Mouse (Mus musculus): ENCODE results near the gene Mut. TPM values are rescaled to one million over a fixed set of nuclear protein-coding genes. Genes with fewer than 3 reads are reported as not detected.

Gene Mut
- 29.1 and 32.4 TPM in 2 replicates for polyA plus RNA-seq (2016; fragmentation: Nextera tagmentation; extraction: Ambion mirVana)

GRCm38 (mm10) chr17:40934420-40935231 is at the start of gene Mut, which contains the start of gene Cenpq:
Mut (plus strand) TSS chr17:40934685.
Cenpq (minus strand) TSS chr17:40935047.
- peaks cover 38% of the 10 kb centered on the region for H3K36me3 ChIP-seq
- DNase-seq (ENCODE audit: low spot score): peak; percentile 94
- peak within 1 kb of the TSS; percentile 88 for H3K27ac ChIP-seq
- whole genome bisulfite sequencing: under 1% methylated on average over 50 of the region's 50 CpGs
- H3K9me3 ChIP-seq (replicated peaks): no peaks in the 10 kb centered on the region
- peak within 1 kb of the TSS; percentile 74 for H3K4me3 ChIP-seq
- H3K27me3 ChIP-seq (ENCODE audit: low read depth, poor library complexity, severe bottlenecking): no peaks in the 10 kb centered on the region
- H3K4me1 ChIP-seq: peaks cover 8% of the 10 kb centered on the region; the same call in 1 of the 2 replicates

- Histone ChIP-seq H3K9me3 (replicated peaks) (no peaks in the 10 kb centered on the region), H3K27ac (no peak overlapping the region), H3K4me3 (no peak overlapping the region), H3K4me1 (no peaks in the 10 kb centered on the region), H3K27me3 (ENCODE audit: low read depth, poor library complexity, severe bottlenecking) (no peaks in the 10 kb centered on the region), H3K36me3 (no peaks in the 10 kb centered on the region)
- DNase-seq (ENCODE audit: low spot score): no peak
- 89% methylated on average over 4 of the region's 4 CpGs for WGBS
Observed at GRCm38 (mm10) chr17:40885155-40885554, 49.3 kb upstream of the Mut start.

- H3K27me3 ChIP-seq (ENCODE audit: low read depth, poor library complexity, severe bottlenecking): no peaks in the 10 kb centered on the region
- DNase-seq (ENCODE audit: low spot score): no peak
- no peak overlapping the region for H3K4me3 ChIP-seq
- no peaks in the 10 kb centered on the region for H3K9me3 ChIP-seq (replicated peaks)
- no peak overlapping the region for H3K27ac ChIP-seq
- no peaks in the 10 kb centered on the region for H3K36me3 ChIP-seq
- 87% methylated on average over 4 of the region's 4 CpGs for WGBS
- H3K4me1 ChIP-seq: no peaks in the 10 kb centered on the region
Observed at GRCm38 (mm10) chr17:40887849-40888536, 46.5 kb upstream of the Mut start.

- 92% methylated on average over 1 of the region's 1 CpGs for WGBS
- H3K4me1 ChIP-seq: no peaks in the 10 kb centered on the region
- DNase-seq (ENCODE audit: low spot score): no peak
Observed at GRCm38 (mm10) chr17:40896863-40897262, 37.6 kb upstream of the Mut start.

GRCm38 (mm10) chr17:40899783-40900363 is 34.6 kb upstream of the Mut start:
- WGBS: 49% methylated on average over 4 of the region's 4 CpGs
- H3K27me3 ChIP-seq (ENCODE audit: low read depth, poor library complexity, severe bottlenecking): no peaks in the 10 kb centered on the region
- DNase-seq (ENCODE audit: low spot score): no peak
- H3K36me3 ChIP-seq: no peaks in the 10 kb centered on the region
- H3K4me3 ChIP-seq: no peak overlapping the region
- no peaks in the 10 kb centered on the region for H3K9me3 ChIP-seq (replicated peaks)
- peaks cover 11% of the 10 kb centered on the region for H3K4me1 ChIP-seq
- H3K27ac ChIP-seq: no peak overlapping the region

More at GRCm38 (mm10) chr17:40896863-40897262, 37.6 kb upstream of the Mut start:
- H3K4me3 ChIP-seq: no peak overlapping the region
- H3K36me3 ChIP-seq: no peaks in the 10 kb centered on the region
- no peaks in the 10 kb centered on the region for H3K27me3 ChIP-seq (ENCODE audit: low read depth, poor library complexity, severe bottlenecking)
- no peak overlapping the region for H3K27ac ChIP-seq
- no peaks in the 10 kb centered on the region for H3K9me3 ChIP-seq (replicated peaks)

- no peaks in the 10 kb centered on the region for H3K27me3 ChIP-seq (ENCODE audit: low read depth, poor library complexity, severe bottlenecking)
- no peak overlapping the region for H3K4me3 ChIP-seq
- H3K4me1 ChIP-seq: peaks cover 12% of the 10 kb centered on the region
- 75% methylated on average over 4 of the region's 4 CpGs for WGBS
- H3K9me3 ChIP-seq (replicated peaks): no peaks in the 10 kb centered on the region
- H3K36me3 ChIP-seq: no peaks in the 10 kb centered on the region
- DNase-seq (ENCODE audit: low spot score): no peak
- no peak overlapping the region for H3K27ac ChIP-seq
Observed at GRCm38 (mm10) chr17:40903345-40903744, 31.1 kb upstream of the Mut start.

- no peak overlapping the region for H3K27ac ChIP-seq
- no peaks in the 10 kb centered on the region for H3K9me3 ChIP-seq (replicated peaks)
- H3K4me1 ChIP-seq: peaks cover 12% of the 10 kb centered on the region
- DNase-seq (ENCODE audit: low spot score): peak; percentile 31
- H3K36me3 ChIP-seq: no peaks in the 10 kb centered on the region
- no peaks in the 10 kb centered on the region for H3K27me3 ChIP-seq (ENCODE audit: low read depth, poor library complexity, severe bottlenecking)
- WGBS: 6% methylated on average over 11 of the region's 11 CpGs
- H3K4me3 ChIP-seq: peak overlapping the region; percentile 36; the same call in 1 of the 2 replicates
Observed at GRCm38 (mm10) chr17:40904056-40904597, 30.4 kb upstream of the Mut start.

- peak; percentile 31 for DNase-seq (ENCODE audit: low spot score)
- Histone ChIP-seq H3K4me3 (peak overlapping the region; percentile 36), H3K36me3 (no peaks in the 10 kb centered on the region), H3K27ac (no peak overlapping the region), H3K9me3 (replicated peaks) (no peaks in the 10 kb centered on the region), H3K27me3 (ENCODE audit: low read depth, poor library complexity, severe bottlenecking) (no peaks in the 10 kb centered on the region), H3K4me1 (peaks cover 12% of the 10 kb centered on the region)
- WGBS: 9% methylated on average over 14 of the region's 14 CpGs
Observed at GRCm38 (mm10) chr17:40904721-40905154, 29.7 kb upstream of the Mut start.

GRCm38 (mm10) chr17:40914250-40914649 is 20.2 kb upstream of the Mut start, which contains the start of gene Glyatl3:
Glyatl3 (minus strand) TSS chr17:40914350.
- 94% methylated on average over 2 of the region's 2 CpGs for WGBS
- H3K36me3 ChIP-seq: no peaks in the 10 kb centered on the region
- no peaks in the 10 kb centered on the region for H3K27me3 ChIP-seq (ENCODE audit: low read depth, poor library complexity, severe bottlenecking)

GRCm38 (mm10) chr17:40915499-40915898 is 19.0 kb upstream of the Mut start:
- no peaks in the 10 kb centered on the region for H3K36me3 ChIP-seq
- 87% methylated on average over 2 of the region's 2 CpGs for WGBS
- no peak for DNase-seq (ENCODE audit: low spot score)

More at GRCm38 (mm10) chr17:40914250-40914649, 20.2 kb upstream of the Mut start, which contains the start of gene Glyatl3:
- no peak for DNase-seq (ENCODE audit: low spot score)
- Histone ChIP-seq H3K4me1 (no peaks in the 10 kb centered on the region), H3K4me3 (no peak within 1 kb of the TSS), H3K27ac (no peak within 1 kb of the TSS), H3K9me3 (replicated peaks) (no peaks in the 10 kb centered on the region)

GRCm38 (mm10) chr17:40933985-40934384 is 500 bp upstream of the Mut start:
- under 1% methylated on average over 14 of the region's 14 CpGs for WGBS

More at GRCm38 (mm10) chr17:40915499-40915898, 19.0 kb upstream of the Mut start:
- Histone ChIP-seq H3K4me3 (no peak overlapping the region), H3K9me3 (replicated peaks) (no peaks in the 10 kb centered on the region), H3K27me3 (ENCODE audit: low read depth, poor library complexity, severe bottlenecking) (no peaks in the 10 kb centered on the region), H3K27ac (no peak overlapping the region), H3K4me1 (no peaks in the 10 kb centered on the region)

GRCm38 (mm10) chr17:40948518-40948917 is 14.0 kb downstream of the Mut start:
- Histone ChIP-seq H3K27ac (no peak overlapping the region), H3K4me3 (no peak overlapping the region), H3K9me3 (replicated peaks) (no peaks in the 10 kb centered on the region), H3K36me3 (peaks cover 45% of the 10 kb centered on the region), H3K27me3 (ENCODE audit: low read depth, poor library complexity, severe bottlenecking) (no peaks in the 10 kb centered on the region), H3K4me1 (no peaks in the 10 kb centered on the region)
- DNase-seq (ENCODE audit: low spot score): no peak
- 96% methylated on average over 3 of the region's 3 CpGs for WGBS

More at GRCm38 (mm10) chr17:40933985-40934384, 500 bp upstream of the Mut start:
- H3K27me3 ChIP-seq (ENCODE audit: low read depth, poor library complexity, severe bottlenecking): no peaks in the 10 kb centered on the region
- peak overlapping the region; percentile 88 for H3K27ac ChIP-seq
- peaks cover 42% of the 10 kb centered on the region for H3K36me3 ChIP-seq
- peaks cover 8% of the 10 kb centered on the region; the same call in 1 of the 2 replicates for H3K4me1 ChIP-seq
- peak overlapping the region; percentile 74 for H3K4me3 ChIP-seq
- H3K9me3 ChIP-seq (replicated peaks): no peaks in the 10 kb centered on the region
- DNase-seq (ENCODE audit: low spot score): no peak

Data from limb, embryonic 10.5 days (tissue).